Mouse (Mus musculus) cerebellum, adult 2 months (tissue): ENCODE results near the gene Tbc1d5.

Experiments
- CTCF ChIP-seq: fragments of 200-500 bp; IDR thresholded peaks from 2 replicates; pipeline ENCODE4 v1.5.1; 2011; ENCODE audit warnings: low read depth, mild to moderate bottlenecking, control low read depth, low read length, moderate library complexity, borderline replicate concordance; ENCODE audit not compliant: insufficient read depth
- POLR2A ChIP-seq: fragments of 200-500 bp; IDR thresholded peaks from 2 replicates; pipeline ENCODE4 v1.6.1; 2011; ENCODE audit warnings: low read length, control low read depth, borderline replicate concordance; ENCODE audit not compliant: insufficient read depth

DNA sequence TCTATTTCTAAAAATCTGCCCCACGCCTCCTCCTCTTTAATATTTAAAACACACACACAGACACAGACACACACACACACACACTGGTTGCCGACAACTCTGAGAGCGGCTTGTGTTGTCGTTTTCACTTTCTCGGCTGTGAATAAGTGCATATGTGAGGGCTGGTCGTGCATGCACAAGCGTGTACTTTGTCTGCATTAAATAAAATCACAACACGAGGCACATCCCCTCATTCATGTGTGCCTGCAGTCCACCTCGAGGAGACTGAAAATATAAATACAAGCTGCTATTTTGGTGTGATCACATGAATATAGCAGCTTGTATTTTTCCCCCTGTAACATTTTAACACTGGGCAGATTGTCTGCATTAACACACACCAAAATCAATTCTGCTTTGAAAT is 224.8 kb downstream of the Tbc1d5 start:
- no peak for TF ChIP-seq POLR2A
- no peak for TF ChIP-seq CTCF
